Mouse (Mus musculus) E14TG2a.4 (cell line): Measurements from ENCODE around the gene Reg3a.

Experiments
- CTCF ChIP-seq: conservative IDR thresholded peaks from 2 replicates; pipeline ENCODE4 v1.5.1; 2014; ENCODE audit warnings: low read length
- NANOG ChIP-seq: IDR thresholded peaks from 2 replicates; pipeline ENCODE4 v1.6.1; 2014; ENCODE audit warnings: borderline replicate concordance, low read length, mixed read lengths
- POU5F1 ChIP-seq: IDR thresholded peaks from 2 replicates; pipeline ENCODE4 v1.6.1; 2014; ENCODE audit warnings: low read length, borderline replicate concordance

- no peak for TF ChIP-seq CTCF
- TF ChIP-seq NANOG, result no peak
- no peak for TF ChIP-seq POU5F1
Measured at GRCm38 (mm10) chr6:78378765-78379164, 1.7 kb upstream of the Reg3a start, which contains the start of gene Reg3d.
